Mouse (Mus musculus): ENCODE measurements around the gene 5430402E10Rik.
"Not testable (repeated sequence)": the region's sequence is repeated elsewhere in the genome, so short reads cannot be mapped to it uniquely, and the experiment has no call there.

The 5430402E10Rik gene

DNA sequence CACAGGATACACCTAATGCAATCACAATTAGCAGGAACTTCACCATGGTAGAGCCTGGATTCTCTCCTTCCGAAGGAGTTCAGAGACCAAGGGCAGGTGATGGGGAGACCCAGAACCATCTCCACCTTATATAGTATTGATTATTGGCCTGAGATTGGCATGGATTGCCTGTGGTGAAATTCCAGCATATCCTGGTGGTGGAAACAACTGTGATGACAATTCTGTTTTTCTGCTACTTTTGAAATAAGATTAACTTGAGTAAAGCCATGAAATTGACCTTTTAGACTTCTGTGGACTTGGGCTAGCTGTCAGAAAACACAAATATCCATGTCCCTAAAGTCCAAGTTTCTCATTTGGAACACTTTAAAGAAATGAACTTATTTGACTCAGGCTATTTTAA, at the start of gene 5430402E10Rik:
Gene 5430402E10Rik (minus strand): TSS at position 101 of the 400 bp plus-strand sequence.
- DNase-seq (ENCODE audit: low read depth, low spot score): not testable (repeated sequence)

DNA sequence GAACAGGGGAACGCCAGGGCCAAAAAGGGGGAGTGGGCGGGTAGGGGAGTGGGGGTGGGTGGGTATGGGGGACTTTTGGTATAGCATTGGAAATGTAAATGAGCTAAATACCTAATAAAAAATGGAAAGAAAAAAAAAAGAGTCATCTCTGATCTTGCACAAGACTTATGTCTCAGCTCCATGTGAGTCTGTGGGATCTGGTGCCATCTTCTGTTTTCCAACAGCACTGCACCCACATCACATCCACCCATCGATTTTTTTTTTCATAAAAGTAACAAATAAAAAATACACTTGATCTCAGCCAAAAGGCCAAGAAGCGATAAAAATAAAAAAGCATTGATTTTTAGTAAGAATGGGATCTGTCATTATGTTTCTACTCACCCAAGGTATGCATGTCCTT, 44.8 kb downstream of the 5430402E10Rik start:
- not testable (repeated sequence) for DNase-seq (ENCODE audit: low read depth, low spot score)

Data from mesoderm, embryonic 11.5 days (tissue).